ENCODE assay signal across 10 mouse cellular contexts in the genomic region with DNA sequence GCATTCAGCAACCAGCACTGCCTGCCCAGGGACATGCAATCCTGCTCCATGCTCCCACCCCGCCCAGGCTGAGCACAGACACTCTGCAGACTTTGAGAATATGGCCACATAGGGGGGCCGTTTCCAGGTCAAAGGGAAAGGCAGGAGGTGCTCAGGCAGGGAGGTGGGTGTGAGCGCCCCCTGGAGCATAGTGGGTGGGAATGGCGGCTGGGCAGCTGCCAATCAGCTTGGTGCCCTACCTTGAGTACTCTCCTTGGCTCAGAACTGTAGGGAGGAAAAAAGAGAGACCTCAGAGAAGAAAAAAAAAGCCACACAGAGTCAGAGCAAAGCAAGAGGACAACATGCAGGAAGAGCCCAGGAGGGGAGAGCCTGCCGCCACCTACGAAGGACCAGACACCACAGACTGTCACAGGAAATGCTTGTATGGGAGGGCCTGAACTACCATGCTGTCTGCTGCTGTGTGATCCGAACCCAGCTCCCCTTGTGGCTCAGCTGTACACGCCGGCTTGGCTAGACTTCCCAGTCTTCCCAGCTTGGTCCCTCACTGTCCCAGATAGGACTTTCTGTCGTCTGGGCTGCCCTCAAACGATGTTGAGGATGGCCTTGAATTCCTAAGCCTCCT. TPM values are rescaled to one million over a fixed set of nuclear protein-coding genes. Genes with fewer than 3 reads are reported as not detected.
DNase-seq lines count a peak whose midpoint lies in the region; ATAC-seq and TF ChIP-seq lines count a peak whose summit lies in the region.
"Had no signal": no experiment of that assay in that cellular context is flagged by ENCODE, and none has a peak within 500 bp of the region (broad histone marks: within the 10 kb centered on the region; RNA-seq: fewer than 3 reads in every experiment).

No protein-coding gene starts in this region.

- H3K4me2 ChIP-seq in liver, embryonic 11.5 days: no peak overlapping the region
- H3K4me2 ChIP-seq: kidney, embryonic 15.5 days had no signal

- no peak overlapping the region for H3K4me3 ChIP-seq in liver, adult 2 months (ENCODE audit: insufficient read depth, low read depth, low read length)
- no peak overlapping the region for H3K4me3 ChIP-seq in liver, embryonic 11.5 days (ENCODE audit: low read depth, low read length)
- H3K4me3 ChIP-seq: kidney, embryonic 15.5 days; myocyte had no signal

- H3K36me3 ChIP-seq in liver, adult 2 months (ENCODE audit: control insufficient read depth, insufficient read depth, low read length): no peaks in the 10 kb centered on the region
- H3K36me3 ChIP-seq in liver, embryonic 11.5 days (ENCODE audit: control insufficient read depth, insufficient read depth, low read length): no peaks in the 10 kb centered on the region
- H3K36me3 ChIP-seq: kidney, embryonic 15.5 days had no signal

- no peak for TF ChIP-seq POLR2A in liver, adult 2 months (IDR thresholded peaks at IDR 0.05; ENCODE audit: extremely low read depth, insufficient read depth, low read length)

- H3K9me3 ChIP-seq in liver, embryonic 11.5 days (ENCODE audit: control insufficient read depth, low read length): no peaks in the 10 kb centered on the region
- H3K9me3 ChIP-seq: kidney, embryonic 15.5 days had no signal

- H3K9ac ChIP-seq in liver, adult 2 months (ENCODE audit: low read depth, low read length): no peak overlapping the region
- H3K9ac ChIP-seq in liver, embryonic 11.5 days (ENCODE audit: low read depth, low read length): no peak overlapping the region
- H3K9ac ChIP-seq: kidney, embryonic 15.5 days had no signal

- H3K4me1 ChIP-seq in liver, adult 2 months (ENCODE audit: control insufficient read depth, insufficient read depth, low read length): no peaks in the 10 kb centered on the region
- H3K4me1 ChIP-seq in liver, embryonic 11.5 days (replicated peaks; ENCODE audit: control insufficient read depth, insufficient read depth, low read length): peaks cover 20% of the 10 kb centered on the region

- DNase-seq in liver, adult 2 months (ENCODE audit: extremely low read depth, low read depth, low spot score): no peak
- no peak for DNase-seq in liver, embryonic 11.5 days (ENCODE audit: low spot score)
- DNase-seq in CD4-positive helper T cell, adult 2 months (ENCODE audit: low read depth, low spot score): peak; percentile 46
- peak; percentile 79 for DNase-seq in ES-CJ7 (ENCODE audit: low read depth, low spot score)
- DNase-seq in adrenal gland, adult 2 months: no peak
- DNase-seq: gastrocnemius, postnatal 36 days had no signal

- peaks cover 2% of the 10 kb centered on the region; the same call in 1 of the 2 replicates for H3K27me3 ChIP-seq in liver, adult 2 months (ENCODE audit: control insufficient read depth, insufficient read depth, low read length)
- H3K27me3 ChIP-seq in liver, embryonic 11.5 days (replicated peaks; ENCODE audit: control insufficient read depth, insufficient read depth, low read length): peaks cover 7% of the 10 kb centered on the region

- ATAC-seq in liver, embryonic 11.5 days (replicated peaks; ENCODE audit: low FRiP score): no peak
- peak; percentile 28; the same call in 1 of the 2 replicates for ATAC-seq in megakaryocyte progenitor cell, adult 5-6 weeks (replicated peaks; ENCODE audit: poor library complexity)
- ATAC-seq in granulocyte monocyte progenitor cell, adult 5-6 weeks (replicated peaks; ENCODE audit: poor library complexity, severe bottlenecking): no peak

- 63% methylated on average over 11 of the region's 11 CpGs for WGBS in liver, adult 2 months
- 46% methylated on average over 11 of the region's 11 CpGs for WGBS in liver, embryonic 11.5 days

- H3K27ac ChIP-seq in liver, adult 2 months (replicated peaks; ENCODE audit: insufficient read depth, low read depth, low read length): no peak overlapping the region
- no peak overlapping the region for H3K27ac ChIP-seq in liver, embryonic 11.5 days (ENCODE audit: low read depth, low read length)
- H3K27ac ChIP-seq: kidney, embryonic 15.5 days had no signal

- peak; percentile 33; the same call in 1 of the 2 replicates for TF ChIP-seq CTCF in liver, adult 2 months (IDR thresholded peaks at IDR 0.05; ENCODE audit: low read depth, low read length)

- no peaks in the 10 kb centered on the region for H3K79me2 ChIP-seq in liver, adult 2 months (ENCODE audit: control insufficient read depth, insufficient read depth, low read length)

RNA-seq across cellular contexts. Expression of a gene that starts 16.3 kb away (rescaled TPM):
- total RNA-seq in liver, adult 2 months (2014; rRNA removed): 0.83 and 1.5 TPM in 2 replicates
- 0.76 and 1.0 TPM in 2 replicates for polyA plus RNA-seq in liver, adult 2 months (2012; rRNA removed)
- polyA plus RNA-seq in liver, embryonic 11.5 days (2014; fragmentation: Nextera tagmentation; extraction: Ambion mirVana): 4.8 and 5.7 TPM in 2 replicates
- total RNA-seq in megakaryocyte progenitor cell, adult 5-6 weeks (2015): 42.3 and 51.4 TPM in 2 replicates
- total RNA-seq in megakaryocyte progenitor cell, adult 5-6 weeks (2017): 24.4 and 25.7 TPM in 2 replicates
- total RNA-seq in adrenal gland, adult 2 months (2021): 1 to 10 TPM; 2.2 to 2.8 TPM
- polyA plus RNA-seq in adrenal gland, adult 2 months (2012; rRNA removed): 8.7 and 12.4 TPM in 2 replicates
- total RNA-seq in granulocyte monocyte progenitor cell, adult 5-6 weeks (2014; fragmentation: Nextera tagmentation): 73.0 and 78.4 TPM in 2 replicates
- total RNA-seq in granulocyte monocyte progenitor cell, adult 5-6 weeks (2017): 22.0 and 28.4 TPM in 2 replicates

RNA-seq across cellular contexts. Expression of a gene that starts 31.7 kb away (rescaled TPM):
- total RNA-seq in liver, adult 2 months (2014; rRNA removed): 0.40 and 0.55 TPM in 2 replicates
- 0.94 and 1.3 TPM in 2 replicates for polyA plus RNA-seq in liver, adult 2 months (2012; rRNA removed)
- 0.58 and 0.70 TPM in 2 replicates for polyA plus RNA-seq in liver, embryonic 11.5 days (2014; fragmentation: Nextera tagmentation; extraction: Ambion mirVana)
- 5.8 and 6.1 TPM in 2 replicates for total RNA-seq in megakaryocyte progenitor cell, adult 5-6 weeks (2015)
- 6.3 and 8.2 TPM in 2 replicates for total RNA-seq in megakaryocyte progenitor cell, adult 5-6 weeks (2017)
- total RNA-seq in adrenal gland, adult 2 months (2021): 1 to 10 TPM; 1.4 to 5.1 TPM
- 3.4 and 7.0 TPM in 2 replicates for polyA plus RNA-seq in adrenal gland, adult 2 months (2012; rRNA removed)
- 5.4 and 8.7 TPM in 2 replicates for total RNA-seq in granulocyte monocyte progenitor cell, adult 5-6 weeks (2014; fragmentation: Nextera tagmentation)
- 4.4 and 6.8 TPM in 2 replicates for total RNA-seq in granulocyte monocyte progenitor cell, adult 5-6 weeks (2017)

Comparison
In these comparisons a context has a peak if more than half of its experiments do, and no peak if none do; other contexts are left out.
1. DNase-seq: peak in CD4-positive helper T cell, adult 2 months (single experiment) and ES-CJ7 (single experiment); none in liver, adult 2 months (single experiment), liver, embryonic 11.5 days (single experiment) and adrenal gland, adult 2 months (single experiment).